Mouse (Mus musculus): Measurements from ENCODE around the gene Galnt17.

The Galnt17 gene

DNA sequence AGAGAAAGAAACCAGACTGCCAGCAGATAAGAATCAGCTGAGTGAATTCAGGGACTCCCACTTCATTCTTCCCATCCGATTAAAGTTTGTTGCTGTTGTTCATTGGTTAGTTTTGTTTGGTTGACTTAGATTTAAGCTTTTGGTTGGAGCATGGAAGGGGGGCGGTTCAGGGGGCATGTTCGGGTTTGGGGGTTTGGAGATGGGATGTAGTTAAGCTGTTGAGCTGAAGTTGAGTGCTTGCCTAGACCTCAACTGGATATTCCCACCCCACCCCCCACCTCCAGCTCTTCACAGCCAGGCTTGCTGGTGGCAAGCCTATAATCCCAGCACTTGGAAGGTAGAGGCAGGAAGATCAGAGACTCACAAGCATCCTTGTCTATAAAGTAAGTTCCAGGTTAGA, at the start of gene Galnt17:
TSS of gene Galnt17 (minus strand) at position 101 of the 400 bp plus-strand sequence.
- DNase-seq (ENCODE audit: low spot score in 2 of 2) = no peak

DNA sequence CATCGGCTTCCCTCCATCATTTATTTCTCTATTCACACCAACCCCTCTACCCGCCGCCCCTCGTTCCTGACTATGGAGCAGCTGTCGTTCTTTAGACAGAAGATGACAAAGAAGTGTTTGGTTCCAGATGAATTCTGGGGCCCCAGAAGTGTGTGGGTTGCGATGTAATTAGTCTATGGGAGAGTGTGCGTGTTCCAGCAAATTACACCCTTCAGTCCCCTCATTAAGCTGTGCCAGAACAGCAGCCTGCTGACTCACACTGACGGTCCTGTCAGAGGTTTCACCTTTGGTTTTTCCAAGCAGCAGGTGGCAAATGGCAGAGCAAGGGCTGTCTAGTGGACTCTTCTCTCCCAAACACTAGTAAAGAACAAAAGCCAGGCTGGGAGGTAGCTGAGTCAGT, 26.2 kb upstream of the Galnt17 start:
- no peak for DNase-seq (ENCODE audit: low spot score in 2 of 2)

DNA sequence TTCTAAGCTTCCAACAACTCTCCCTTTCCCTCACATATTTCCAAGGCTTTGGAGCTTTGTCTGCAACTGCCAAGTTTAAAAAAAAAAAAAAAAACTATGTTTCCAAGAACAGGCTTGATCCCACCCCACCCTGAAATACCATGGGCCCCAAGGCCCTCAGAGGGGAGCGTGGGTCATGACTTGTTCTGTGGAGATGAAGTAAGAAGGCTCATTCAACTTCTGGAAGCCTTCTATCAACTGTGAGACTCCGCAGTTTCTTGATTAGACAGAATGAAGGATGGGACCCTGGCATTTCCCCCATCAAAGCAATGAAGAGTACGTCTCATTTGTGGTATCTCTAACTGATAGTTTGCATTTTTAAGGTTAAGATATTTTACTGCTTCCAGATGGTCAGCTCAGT, 13.0 kb upstream of the Galnt17 start:
- DNase-seq (ENCODE audit: low spot score in 2 of 2) = no peak

DNA sequence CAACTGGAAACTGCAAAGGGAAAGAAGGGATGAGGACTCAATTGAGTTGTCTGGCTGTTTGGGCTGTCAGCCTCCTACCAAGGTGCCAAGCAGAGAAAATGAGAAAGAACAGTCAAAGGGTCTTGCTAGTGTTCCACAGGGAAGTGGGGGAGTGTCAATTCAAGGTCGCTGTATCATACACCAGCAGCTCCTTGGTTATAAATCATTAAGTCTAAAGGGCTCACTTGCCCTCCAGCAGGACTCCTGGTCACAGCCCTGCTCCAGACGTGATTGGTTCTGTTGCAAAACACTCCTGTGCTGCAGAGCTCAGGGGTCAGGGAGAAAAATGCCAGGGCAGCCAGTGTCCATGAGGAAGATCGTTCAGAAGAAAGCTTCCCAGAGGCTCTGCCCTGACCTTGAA, 11.3 kb upstream of the Galnt17 start:
- DNase-seq (ENCODE audit: low spot score in 2 of 2) = no peak

DNA sequence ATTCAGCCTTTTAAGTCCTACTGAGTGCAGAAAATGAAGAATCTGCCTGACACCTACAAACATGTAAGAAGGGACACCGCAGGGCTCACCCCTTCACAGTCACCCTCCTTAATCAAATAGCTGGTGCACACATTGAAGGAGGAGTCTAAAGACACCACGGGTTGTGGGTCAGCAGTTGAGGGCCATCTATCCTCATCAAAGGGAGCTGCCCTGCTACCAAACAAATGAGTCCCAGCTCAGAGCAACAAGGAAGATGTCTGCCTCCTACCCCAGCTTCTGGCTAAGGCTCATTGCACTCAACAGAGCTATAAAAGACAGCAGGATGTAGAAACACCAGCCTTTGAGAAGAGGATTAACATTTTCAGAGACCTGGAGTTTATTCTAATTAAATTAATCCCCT, 10.8 kb upstream of the Galnt17 start:
- no peak for DNase-seq (ENCODE audit: low spot score in 2 of 2)

DNA sequence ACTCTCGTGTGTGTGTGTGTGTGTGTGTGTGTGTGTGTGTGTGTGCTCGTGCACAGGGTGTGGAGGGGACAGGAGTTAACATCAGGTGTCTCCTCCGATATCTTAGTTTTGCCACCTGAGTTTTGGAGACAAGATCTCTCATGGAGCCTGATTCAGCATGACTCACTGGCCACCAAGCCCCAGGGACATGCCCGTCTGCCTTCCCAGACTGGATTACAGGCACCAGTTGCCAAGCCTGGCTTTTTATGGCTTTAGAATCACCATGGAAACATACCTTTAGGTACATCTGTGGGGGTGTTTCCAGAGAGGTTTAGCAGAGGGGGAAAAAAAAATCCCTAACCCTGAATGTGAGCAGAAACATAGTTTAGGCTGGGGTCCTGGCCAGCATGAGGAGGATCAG, 6.7 kb upstream of the Galnt17 start:
- DNase-seq (ENCODE audit: low spot score in 2 of 2) = no peak

DNA sequence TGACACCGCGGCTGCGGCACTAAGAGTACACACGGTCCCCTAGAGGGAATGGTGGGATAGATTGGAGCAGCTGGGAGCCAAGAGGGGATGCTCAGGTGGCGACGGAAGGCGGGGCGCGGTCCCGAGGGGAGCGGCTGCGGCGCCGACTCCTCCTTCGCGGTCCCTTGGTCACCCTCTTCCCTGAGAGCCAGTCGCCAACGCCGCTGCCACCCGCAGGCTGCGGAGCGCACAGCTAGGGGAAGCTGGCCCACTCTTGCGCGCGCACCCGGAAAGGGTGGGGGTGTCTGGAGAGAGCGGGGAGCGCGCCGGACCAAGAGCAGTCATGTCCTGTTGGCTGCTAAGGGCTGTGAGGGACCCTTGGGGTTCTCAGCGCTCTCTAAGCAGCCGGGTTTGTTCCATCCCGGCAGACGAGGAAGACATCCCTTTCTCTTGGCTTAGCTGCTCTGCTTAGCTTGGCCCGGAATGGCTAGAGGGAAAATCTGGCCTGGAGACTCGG, 593 bp downstream of the Galnt17 start:
- DNase-seq (ENCODE audit: low spot score in 2 of 2) = peak; percentile 89 to 90

DNA sequence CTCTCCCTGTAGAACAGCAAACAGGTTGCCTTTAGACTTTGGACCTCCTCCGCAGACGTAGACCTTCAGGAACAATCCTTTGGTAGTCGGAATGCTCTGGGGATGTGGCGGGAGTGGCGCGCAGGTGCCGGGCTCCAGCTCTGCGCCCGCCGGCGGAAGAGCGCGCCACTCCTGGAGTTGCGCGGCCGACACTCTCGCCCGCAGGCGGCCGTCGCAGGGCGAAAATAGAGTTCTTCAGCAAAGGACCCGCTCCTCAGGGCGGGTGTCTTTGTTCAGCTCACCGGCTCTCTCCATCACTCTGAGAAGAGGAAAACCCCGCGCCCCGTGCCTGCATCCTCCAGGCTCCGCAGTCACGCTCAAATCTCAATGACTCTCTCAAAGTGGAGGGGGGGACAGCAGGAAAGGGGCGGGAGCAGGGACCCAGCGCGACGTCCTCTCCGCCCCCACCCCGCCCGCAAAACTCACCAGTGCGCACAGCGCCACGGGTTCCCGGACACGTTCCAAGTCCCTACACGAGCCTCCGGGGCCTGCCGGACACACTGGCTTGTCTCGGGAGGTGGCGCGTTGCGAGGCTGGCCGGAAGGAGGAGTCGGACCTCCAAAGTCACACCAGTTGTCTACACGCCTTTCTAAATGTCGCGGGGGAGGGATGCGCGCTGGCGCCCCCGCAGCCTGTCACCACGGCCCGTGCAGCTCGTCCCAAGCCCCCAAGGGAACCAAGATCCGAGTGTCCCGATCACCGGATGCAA, 1.2 kb downstream of the Galnt17 start:
- peak; percentile 64 to 68 for DNase-seq (ENCODE audit: low spot score in 2 of 2)

DNA sequence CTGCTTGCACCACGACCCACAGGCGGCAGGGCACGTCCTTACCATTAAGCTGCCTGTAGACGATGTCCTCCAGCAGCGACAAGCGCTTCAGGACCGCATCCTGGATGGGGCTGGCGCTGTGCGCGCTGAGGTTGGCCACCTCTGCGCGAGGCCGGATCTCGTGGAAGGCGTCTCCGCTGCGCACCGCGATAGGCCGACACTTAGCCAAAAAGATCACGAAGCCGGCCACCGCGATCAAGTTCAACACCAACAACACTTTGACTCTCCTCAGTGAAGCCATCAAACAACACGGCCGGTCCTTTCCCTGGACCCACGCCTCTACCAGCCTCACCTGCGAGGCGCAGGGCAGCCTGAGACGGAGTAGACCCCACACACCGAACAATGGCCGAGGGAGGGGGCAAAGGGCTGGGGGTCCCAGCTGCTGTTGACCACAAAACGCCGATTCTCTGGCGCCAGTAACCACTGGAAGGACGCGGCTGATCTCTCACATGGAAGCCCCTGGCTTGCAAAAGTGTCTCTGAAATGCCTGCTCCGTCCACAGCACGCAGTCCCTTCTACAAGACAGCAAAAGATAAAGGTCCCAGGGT, 1.9 kb downstream of the Galnt17 start:
- DNase-seq (ENCODE audit: low spot score in 2 of 2) = peak in 1 of 2 experiments; percentile 30

DNA sequence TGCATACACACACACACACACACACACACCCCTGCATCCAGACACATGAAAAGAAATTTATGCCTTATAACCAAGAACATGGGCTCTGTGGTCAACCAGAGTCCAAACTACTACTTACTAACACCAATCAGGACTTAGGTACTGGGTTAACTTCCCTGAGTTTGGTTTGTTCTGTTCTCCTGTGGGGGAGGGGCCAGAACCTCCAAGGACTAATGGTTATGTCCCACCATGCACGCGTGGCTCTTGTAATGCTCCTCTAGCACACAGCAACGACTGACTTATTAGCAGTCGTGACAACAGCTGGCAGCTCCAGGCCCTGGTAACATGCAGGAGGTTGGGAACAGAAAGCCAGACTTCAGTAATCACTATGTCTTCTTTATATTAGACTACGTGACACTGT, 3.1 kb downstream of the Galnt17 start:
- no peak for DNase-seq (ENCODE audit: low spot score in 2 of 2)

DNA sequence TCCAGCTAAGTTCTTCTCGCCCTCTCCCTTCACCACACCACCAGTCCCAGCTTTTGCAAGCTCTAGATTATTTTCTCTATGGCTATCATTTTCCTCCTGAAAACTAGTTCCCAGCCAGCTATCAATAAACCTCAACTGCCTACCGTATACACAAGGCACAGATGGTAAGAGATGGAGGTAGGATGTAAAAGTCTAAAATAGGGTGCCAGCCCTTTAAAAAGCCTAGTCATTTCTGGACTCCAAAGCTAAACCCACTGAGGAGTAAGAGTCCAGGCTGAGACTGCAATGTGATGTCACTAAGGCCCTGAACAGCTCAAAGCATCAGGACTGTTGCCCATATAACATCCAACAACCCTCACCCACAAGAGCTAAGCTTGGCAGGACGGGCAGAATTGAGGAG, 6.8 kb downstream of the Galnt17 start:
- no peak for DNase-seq (ENCODE audit: low spot score in 2 of 2)

DNA sequence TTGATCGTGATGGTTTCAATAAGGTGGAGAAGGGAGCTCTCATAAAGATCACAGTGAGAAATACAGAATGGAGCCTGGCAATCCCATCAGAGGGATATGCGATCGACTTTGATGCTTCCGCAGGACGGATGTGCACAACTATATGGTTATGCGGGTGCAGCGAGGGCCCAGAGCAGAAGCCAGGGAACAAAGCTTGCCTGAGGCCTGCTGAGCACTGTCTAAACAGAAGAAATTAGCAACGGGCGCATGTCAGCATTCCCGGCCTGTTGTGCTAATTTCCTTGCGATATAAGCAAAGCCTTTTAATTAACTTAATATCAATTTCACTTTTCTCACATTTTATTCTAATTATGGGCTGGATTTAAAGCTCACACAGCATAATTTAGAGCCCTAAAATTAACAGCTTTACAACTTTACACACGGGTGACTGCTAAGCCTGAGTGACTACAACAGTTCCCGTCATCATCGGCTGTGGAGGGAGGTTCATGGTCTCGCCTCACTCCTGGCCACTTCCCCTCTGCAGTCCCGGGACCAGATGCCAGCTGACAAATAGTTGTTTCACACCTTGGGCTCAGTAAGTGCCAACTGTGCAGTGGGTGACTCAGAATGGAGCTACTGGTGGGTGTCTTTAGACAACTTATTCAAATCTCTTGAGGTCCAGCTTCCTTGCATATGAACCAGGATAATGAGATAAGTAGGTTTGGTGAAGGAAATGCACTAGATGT, 14.4 kb downstream of the Galnt17 start:
- no peak for DNase-seq (ENCODE audit: low spot score in 2 of 2)

DNA sequence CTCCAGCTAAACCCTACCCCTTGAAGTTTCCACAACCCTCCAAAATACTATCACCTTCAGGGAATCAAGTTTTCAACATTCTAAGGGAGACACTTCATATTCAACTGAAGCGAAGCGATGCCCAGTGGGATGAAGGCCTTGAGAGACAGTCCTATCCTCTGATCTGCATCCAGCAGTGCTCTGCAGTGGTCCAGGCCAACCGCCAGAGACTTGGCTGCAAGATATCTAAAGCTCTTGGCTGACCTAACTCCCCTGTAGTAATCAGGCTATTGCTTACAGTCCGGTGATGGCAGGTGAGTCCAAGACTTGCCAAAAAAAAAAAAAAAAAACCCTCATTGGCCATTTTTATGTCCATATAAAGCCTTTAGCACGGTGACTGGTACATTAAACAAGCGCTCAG, 21.2 kb downstream of the Galnt17 start:
- DNase-seq (ENCODE audit: low spot score in 2 of 2) = no peak

DNA sequence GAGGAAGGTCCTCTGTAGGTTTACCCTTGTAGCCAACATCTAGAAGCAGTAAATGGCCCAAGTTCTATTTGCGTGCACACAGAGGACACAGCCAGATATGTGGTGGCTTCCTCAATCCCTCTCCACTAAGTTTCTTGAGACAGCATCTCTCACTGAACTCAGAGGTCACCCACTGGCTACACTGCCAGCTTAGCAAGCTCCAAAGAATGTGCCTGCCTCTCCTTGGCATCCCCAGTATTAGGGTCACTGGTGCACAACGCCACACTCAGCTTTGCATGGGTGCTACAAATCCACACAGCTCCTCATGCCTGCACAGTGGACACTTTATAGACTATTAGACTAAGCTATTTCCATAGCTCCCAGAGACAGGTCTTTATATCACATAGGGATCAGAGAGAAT, 21.6 kb downstream of the Galnt17 start:
- no peak for DNase-seq (ENCODE audit: low spot score in 2 of 2)

DNA sequence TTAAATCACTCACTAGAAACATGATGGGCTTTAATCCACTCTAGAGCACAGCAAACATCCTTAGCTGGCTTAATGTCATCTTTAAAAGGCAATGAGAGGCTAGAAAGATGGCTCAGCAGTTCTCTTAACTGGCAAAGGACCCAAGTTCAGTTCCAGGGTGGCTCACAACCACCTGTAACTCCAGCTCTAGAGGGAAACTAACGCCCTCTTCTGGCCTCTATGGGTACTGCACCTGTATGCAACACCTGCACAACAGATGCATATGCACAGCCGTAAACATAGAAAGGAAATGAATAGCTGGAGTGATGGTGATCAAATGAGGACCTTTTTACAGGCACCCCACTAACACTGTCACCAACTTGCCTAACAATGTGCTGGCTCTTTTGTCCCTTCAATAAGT, 27.9 kb downstream of the Galnt17 start:
- DNase-seq (ENCODE audit: low spot score in 2 of 2) = no peak

DNA sequence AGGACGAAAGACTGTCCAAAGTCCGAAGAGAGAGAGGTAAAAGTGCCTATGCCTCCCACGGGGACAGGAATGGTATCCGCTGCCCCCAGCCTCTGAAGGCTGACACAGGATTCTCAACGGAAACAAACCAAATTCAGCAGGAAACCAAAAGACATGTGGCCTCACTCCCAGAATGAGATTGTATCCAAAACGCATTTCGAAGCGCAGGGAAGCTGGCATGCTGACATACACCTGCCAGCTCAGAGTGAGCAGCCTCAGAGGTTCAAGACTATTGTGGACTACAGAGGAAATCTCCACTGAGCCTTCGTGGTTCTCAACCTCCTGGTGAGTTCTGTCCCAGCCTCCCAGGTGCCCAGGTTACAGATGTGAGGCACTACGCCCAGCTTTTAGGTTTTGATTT, 29.0 kb downstream of the Galnt17 start:
- DNase-seq (ENCODE audit: low spot score in 2 of 2) = no peak

DNA sequence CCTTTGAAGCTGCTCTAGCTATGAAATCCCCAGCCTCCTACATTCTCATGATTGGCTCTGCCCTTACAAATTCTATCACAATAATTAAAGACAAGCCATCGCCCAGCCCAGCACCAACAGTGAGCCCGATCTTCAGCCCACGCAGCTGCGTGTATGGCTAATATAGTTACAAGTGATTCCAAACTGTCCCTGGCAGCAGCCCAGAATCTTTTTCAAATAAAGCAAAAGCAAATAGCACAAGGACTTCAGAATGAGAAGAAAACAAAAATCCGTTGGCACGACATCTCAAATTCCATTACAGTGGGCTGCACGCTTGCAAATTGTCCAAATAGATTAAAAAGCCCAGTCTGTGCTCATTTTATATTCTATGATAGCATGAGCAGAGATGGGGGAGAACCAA, 31.1 kb downstream of the Galnt17 start:
- DNase-seq (ENCODE audit: low spot score in 2 of 2) = peak; percentile 80 to 85

DNA sequence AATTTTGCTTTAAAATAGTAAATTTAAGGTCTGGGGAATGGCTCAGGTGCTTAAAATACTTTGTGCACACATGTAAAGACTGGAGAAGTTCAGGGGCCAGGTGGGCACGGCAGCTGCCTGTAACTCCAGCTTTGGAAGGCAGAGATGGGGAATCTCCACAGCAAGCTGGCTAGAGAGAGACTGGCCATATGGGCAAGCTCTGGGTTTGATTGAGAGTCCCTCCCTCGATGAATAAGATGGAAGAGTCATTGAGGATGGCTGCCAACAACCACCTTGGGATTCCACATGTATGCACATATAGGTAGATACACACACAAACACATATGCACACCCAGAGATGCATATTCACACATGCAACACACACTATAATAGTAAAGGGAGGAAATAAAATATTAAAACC, 42.0 kb downstream of the Galnt17 start:
- DNase-seq (ENCODE audit: low spot score in 2 of 2) = no peak

DNA sequence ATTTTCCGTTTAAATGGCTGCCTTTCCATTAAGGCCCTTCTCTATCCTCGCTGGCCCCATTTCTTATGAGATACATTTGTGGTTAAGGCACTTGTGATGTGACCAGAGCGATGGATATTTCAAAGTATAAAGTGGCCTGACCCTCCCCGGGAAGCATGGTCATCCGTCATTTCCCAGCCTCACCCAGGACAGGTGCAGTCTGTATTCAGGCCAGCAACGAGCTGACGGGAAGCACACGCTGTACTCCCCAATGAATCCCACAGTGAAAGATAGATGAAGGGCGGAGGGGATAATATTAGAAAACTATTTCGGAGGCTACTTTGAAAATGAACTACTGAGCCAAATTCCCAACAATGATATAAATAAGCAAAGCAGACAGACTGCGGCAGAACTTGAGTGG, 44.2 kb downstream of the Galnt17 start:
- no peak for DNase-seq (ENCODE audit: low spot score in 2 of 2)

DNA sequence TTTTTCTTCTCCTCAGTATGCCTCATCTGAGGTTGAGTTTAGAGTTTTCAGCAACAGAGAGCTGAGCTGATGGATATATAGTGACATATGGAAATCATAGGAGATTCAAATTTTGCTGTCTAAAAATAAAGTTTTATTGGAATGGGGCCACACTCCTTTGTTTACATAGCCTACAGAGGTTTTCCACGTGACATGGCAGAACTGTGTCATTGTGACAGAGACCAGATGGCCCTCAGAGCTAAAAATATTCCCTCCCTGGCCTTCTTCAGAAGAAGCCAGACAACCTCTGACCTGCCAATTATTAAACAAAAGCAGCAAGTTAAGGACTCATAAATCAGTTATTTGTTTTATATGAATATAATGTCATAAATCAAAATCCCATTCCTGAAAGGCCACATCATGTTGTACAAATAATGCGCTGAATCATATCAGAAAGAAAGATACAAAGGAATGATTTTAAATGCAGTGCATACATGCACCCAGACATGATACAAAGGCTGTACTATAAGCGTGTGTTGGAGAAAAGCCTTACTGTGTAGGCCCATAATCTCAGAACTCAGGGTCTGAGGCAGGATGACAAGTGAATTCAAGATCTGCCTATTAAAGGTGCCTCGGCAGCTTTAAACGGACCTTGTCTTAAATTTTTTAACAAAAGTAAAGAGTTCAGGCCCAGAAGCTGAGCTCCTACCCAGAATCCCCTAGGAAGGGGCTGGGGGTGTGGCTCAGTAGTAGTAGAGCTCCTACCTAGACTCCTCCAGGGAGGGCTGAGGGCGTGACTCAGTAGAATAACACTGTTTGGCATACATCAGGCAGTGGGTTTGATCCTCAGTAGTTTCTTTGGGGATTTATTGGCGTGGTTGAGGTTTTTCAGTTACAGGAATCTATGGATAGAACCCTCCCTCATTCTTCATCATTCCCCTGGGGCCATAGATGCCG, 57.3 kb downstream of the Galnt17 start:
- no peak for DNase-seq (ENCODE audit: low spot score in 2 of 2)

DNA sequence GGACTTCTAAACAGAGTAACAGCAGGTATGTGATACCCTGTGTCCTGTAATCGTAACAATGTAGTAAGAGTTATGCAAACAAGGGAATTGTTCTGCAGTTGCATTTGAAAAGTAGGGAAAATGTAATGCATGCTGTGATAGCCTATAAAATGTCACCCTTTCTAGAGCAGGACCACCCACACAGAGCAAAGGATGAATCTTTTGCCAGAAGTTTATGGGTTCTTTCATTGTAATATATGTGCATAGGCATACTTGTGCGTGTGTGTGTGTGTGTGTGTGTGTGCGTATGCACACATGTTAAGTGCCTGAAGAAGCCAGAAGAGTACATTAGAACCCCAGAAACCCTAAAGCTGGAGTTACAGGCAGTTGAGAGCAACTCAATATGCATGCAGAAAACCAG, 59.9 kb downstream of the Galnt17 start:
- no peak for DNase-seq (ENCODE audit: low spot score in 2 of 2)

DNA sequence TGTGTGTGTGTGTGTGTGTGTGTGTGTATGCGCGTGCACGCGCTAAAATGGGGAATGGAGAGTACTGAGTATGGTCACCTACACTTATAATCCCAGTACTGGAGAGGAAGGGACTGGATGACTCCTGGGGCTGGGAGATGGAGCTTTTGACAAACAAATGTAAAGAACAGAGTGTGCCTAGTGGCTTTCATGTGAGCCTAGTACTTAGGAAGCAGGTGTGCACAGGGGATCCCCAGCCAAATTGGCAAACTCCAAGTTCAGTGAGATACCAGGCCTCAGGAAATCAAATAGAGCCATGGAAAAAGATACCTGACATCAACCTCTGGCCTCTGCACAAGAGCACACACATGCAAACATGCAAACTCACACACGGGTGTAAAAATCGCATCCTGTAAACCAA, 61.7 kb downstream of the Galnt17 start:
- no peak for DNase-seq (ENCODE audit: low spot score in 2 of 2)

Measured in right cerebral cortex, postnatal 10 days (tissue).